Mouse (Mus musculus) MEL (cell line): Measurements from ENCODE around the gene Sv2a. TPM values are rescaled to one million over a fixed set of nuclear protein-coding genes. Genes with fewer than 3 reads are reported as not detected.
"Not testable (repeated sequence)": the region's sequence is repeated elsewhere in the genome, so short reads cannot be mapped to it uniquely, and the experiment has no call there.

Experiments used
- DNase-seq: peaks from one replicate; pipeline ENCODE4 v3.0.0; 2011; ENCODE audit warnings: low read depth, low spot score
- H3K27ac ChIP-seq: 2 replicates; pipeline ENCODE4 v1.5.1; 2012; ENCODE audit warnings: low read depth, mild to moderate bottlenecking, control low read depth, low read length, moderate library complexity; ENCODE audit not compliant: control insufficient read depth
- H3K27me3 ChIP-seq, 2 experiments: fragments of 150-350 bp in 1 of 2; sonication (generic) in 1 of 2; 2 replicates each; pipeline ENCODE4 v1.6.1; 2012; ENCODE audit warnings: low read length in 2 of 2, mild to moderate bottlenecking in 2 of 2, improper control_type of control experiment in 1 of 2, moderate library complexity in 1 of 2; ENCODE audit not compliant: insufficient read depth in 2 of 2, control insufficient read depth in 1 of 2
- H3K36me3 ChIP-seq, 2 experiments: 2 replicates each; pipeline ENCODE4 v1.6.1; 2012 to 2014; ENCODE audit warnings: low read length in 2 of 2, improper control_type of control experiment in 1 of 2, inconsistent platforms in 1 of 2, mild to moderate bottlenecking in 1 of 2; ENCODE audit not compliant: insufficient read depth in 2 of 2, control insufficient read depth in 1 of 2
- H3K4me1 ChIP-seq, 2 experiments: fragments of 150-350 bp in 1 of 2; sonication (generic) in 1 of 2; 2 replicates each; pipeline ENCODE4 v1.6.1; 2012; ENCODE audit warnings: low read length in 2 of 2, improper control_type of control experiment in 1 of 2, mild to moderate bottlenecking in 1 of 2; ENCODE audit not compliant: insufficient read depth in 2 of 2, control insufficient read depth in 1 of 2
- H3K4me3 ChIP-seq, 2 experiments: fragments of 150-350 bp in 1 of 2; sonication (generic) in 1 of 2; 2 replicates each; pipeline ENCODE4 v1.5.1; 2012; ENCODE audit warnings: low read depth in 2 of 2, low read length in 2 of 2, mild to moderate bottlenecking in 2 of 2, moderate library complexity in 2 of 2, control low read depth in 1 of 2, improper control_type of control experiment in 1 of 2; ENCODE audit not compliant: control insufficient read depth in 1 of 2, insufficient read depth in 1 of 2
- H3K79me2 ChIP-seq: 2 replicates; pipeline ENCODE4 v1.6.1; 2012; ENCODE audit warnings: mild to moderate bottlenecking, low read length, moderate library complexity; ENCODE audit not compliant: control insufficient read depth, poor library complexity, insufficient read depth
- H3K9ac ChIP-seq: 2 replicates; pipeline ENCODE4 v1.6.1; 2012; ENCODE audit warnings: low read depth, mild to moderate bottlenecking, control low read depth, low read length, moderate library complexity; ENCODE audit not compliant: control insufficient read depth, poor library complexity, severe bottlenecking
- H3K9me3 ChIP-seq: fragments of 150-350 bp; sonication (generic); replicated peaks from 2 replicates; pipeline ENCODE4 v1.6.1; 2012; ENCODE audit warnings: mild to moderate bottlenecking, low read length, improper control_type of control experiment, moderate library complexity; ENCODE audit not compliant: insufficient read depth
- BHLHE40 ChIP-seq: IDR thresholded peaks from 2 replicates; pipeline ENCODE4 v1.6.1; 2012; ENCODE audit warnings: low read depth, mild to moderate bottlenecking, inconsistent platforms, low read length, improper control_type of control experiment, borderline replicate concordance
- CHD1 ChIP-seq: IDR thresholded peaks from 2 replicates; pipeline ENCODE4 v1.6.1; 2012; ENCODE audit warnings: low read depth, mild to moderate bottlenecking, inconsistent platforms, low read length, improper control_type of control experiment
- ETS1 ChIP-seq: IDR thresholded peaks from 2 replicates; pipeline ENCODE4 v1.6.1; 2012; ENCODE audit warnings: low read depth, mild to moderate bottlenecking, inconsistent platforms, low read length, improper control_type of control experiment, moderate library complexity
- MAX ChIP-seq: IDR thresholded peaks from 2 replicates; pipeline ENCODE4 v1.6.1; 2011; ENCODE audit warnings: low read length, improper control_type of control experiment
- MAZ ChIP-seq: IDR thresholded peaks from 2 replicates; pipeline ENCODE4 v1.6.1; 2012; ENCODE audit warnings: low read depth, mild to moderate bottlenecking, inconsistent platforms, low read length, improper control_type of control experiment
- MEF2A ChIP-seq: IDR thresholded peaks from 2 replicates; pipeline ENCODE4 v1.6.1; 2014; ENCODE audit warnings: low read depth, mild to moderate bottlenecking, inconsistent platforms, low read length, improper control_type of control experiment; ENCODE audit not compliant: poor library complexity, insufficient replicate concordance, severe bottlenecking; ENCODE audit errors: extremely low read depth
- MXI1 ChIP-seq: IDR thresholded peaks from 2 replicates; pipeline ENCODE4 v1.6.1; 2011; ENCODE audit warnings: mild to moderate bottlenecking, low read depth, low read length, improper control_type of control experiment
- MYB ChIP-seq: IDR thresholded peaks from 2 replicates; pipeline ENCODE4 v1.6.1; 2011; ENCODE audit warnings: mild to moderate bottlenecking, low read depth, low read length, improper control_type of control experiment
- MYC ChIP-seq: IDR thresholded peaks from 2 replicates; pipeline ENCODE4 v1.6.1; 2011; ENCODE audit warnings: low read depth, mild to moderate bottlenecking, low read length, improper control_type of control experiment, moderate library complexity
- POLR2A ChIP-seq, 2 experiments: IDR thresholded peaks; 2 replicates each; pipeline ENCODE4 v1.6.1; 2011 to 2012; ENCODE audit warnings: low read length in 2 of 2, mild to moderate bottlenecking in 2 of 2, control low read depth in 1 of 2, improper control_type of control experiment in 1 of 2, low read depth in 1 of 2, moderate library complexity in 1 of 2; ENCODE audit not compliant: control insufficient read depth in 1 of 2, insufficient read depth in 1 of 2, poor library complexity in 1 of 2
- POLR2AphosphoS5 ChIP-seq: IDR thresholded peaks from 2 replicates; pipeline ENCODE4 v1.6.1; 2012; ENCODE audit warnings: low read depth, borderline replicate concordance, mild to moderate bottlenecking, inconsistent platforms, low read length, moderate library complexity, mixed read lengths
- RCOR1 ChIP-seq: IDR thresholded peaks from 2 replicates; pipeline ENCODE4 v1.6.1; 2012; ENCODE audit warnings: low read depth, mild to moderate bottlenecking, inconsistent platforms, low read length, improper control_type of control experiment
- SIN3A ChIP-seq: IDR thresholded peaks from 2 replicates; pipeline ENCODE4 v1.6.1; 2012; ENCODE audit warnings: low read length, improper control_type of control experiment, inconsistent platforms
- USF1 ChIP-seq: IDR thresholded peaks from 2 replicates; pipeline ENCODE4 v1.6.1; 2014; ENCODE audit warnings: low read depth, mild to moderate bottlenecking, inconsistent platforms, low read length, improper control_type of control experiment, moderate library complexity
- USF2 ChIP-seq, 2 experiments: IDR thresholded peaks; 2 replicates each; pipeline ENCODE4 v1.6.1; 2011 to 2012; ENCODE audit warnings: improper control_type of control experiment in 2 of 2, low read length in 2 of 2, borderline replicate concordance in 1 of 2, inconsistent platforms in 1 of 2, low read depth in 1 of 2, mild to moderate bottlenecking in 1 of 2; ENCODE audit not compliant: insufficient read depth in 1 of 2
- ZMIZ1 ChIP-seq: IDR thresholded peaks from 2 replicates; pipeline ENCODE4 v1.6.1; 2012; ENCODE audit warnings: low read depth, mild to moderate bottlenecking, inconsistent platforms, low read length, improper control_type of control experiment, moderate library complexity
- polyA plus RNA-seq, 2 experiments: library from polyadenylated mRNA; stranded (reverse) in 1 of 2; unstranded in 1 of 2; fragments of >175 nt in 1 of 2; fragments of >200 nt in 1 of 2; gene quantifications; 2 replicates each; pipeline versions ENCODE4 v1.2.1 to v1.2.4; 2012; ENCODE audit warnings: low replicate concordance in 2 of 2, low read depth in 1 of 2; ENCODE audit not compliant: insufficient read length in 2 of 2, insufficient read depth in 1 of 2, missing spikeins in 1 of 2
- total RNA-seq: library from RNA; depleted of rRNA; stranded (reverse); fragments of 300-350 nt; gene quantifications from 2 replicates; pipeline ENCODE4 v1.2.3, GENCODE M21; 2012

Sv2a gene
- total and polyA plus RNA-seq, 3 experiments = 0.77 to 3.3 TPM; not detected in 1

DNA sequence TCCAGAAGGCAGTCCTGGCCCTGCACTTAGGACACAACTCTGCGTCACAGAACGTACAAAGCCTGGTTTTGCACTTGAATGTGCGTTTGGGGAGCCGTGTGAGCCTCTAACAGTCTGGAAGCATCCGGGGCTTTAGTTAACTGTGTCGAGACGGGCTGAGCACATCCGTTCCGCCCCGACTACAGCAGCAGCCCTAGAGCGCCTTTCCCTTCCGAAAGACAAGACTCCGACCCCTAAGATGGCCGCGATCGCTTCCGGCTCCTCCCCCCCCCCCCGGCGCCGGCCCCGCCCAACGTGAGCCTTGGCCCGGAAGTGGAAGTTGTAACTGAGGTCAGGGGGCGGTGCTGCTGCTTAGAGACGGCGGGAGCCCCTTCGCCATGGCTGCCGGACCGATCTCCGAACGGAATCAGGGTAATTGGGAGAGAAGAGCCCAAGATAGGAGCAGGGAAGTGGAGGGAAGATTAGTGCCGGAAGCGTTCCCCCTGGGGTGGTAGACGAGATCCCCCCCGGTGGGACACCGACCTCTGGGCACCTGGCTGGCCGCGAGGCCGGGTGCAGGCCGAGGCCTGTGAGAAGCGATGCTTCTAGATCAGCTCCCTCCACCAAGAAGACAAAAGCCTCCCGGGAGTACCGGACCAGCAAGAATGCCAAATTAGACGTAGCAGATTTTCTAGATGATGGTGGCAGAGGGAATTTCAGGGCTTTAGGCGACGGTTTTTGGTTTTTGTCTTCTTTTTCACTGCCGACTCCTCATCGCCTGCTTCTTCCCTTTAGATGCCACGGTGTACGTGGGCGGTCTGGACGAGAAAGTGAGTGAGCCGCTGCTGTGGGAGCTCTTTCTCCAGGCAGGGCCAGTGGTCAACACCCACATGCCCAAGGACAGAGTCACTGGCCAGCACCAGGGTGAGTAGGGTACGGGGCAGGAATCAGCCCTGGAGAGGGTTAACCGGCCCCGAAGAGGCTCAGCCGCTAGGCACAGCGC, 8.5 kb upstream of the Sv2a start, which contains the start of gene Sf3b4 (continued):
- TF ChIP-seq RCOR1 = 0 out of 2 replicates have a peak, but pooled peaks have one; percentile 24
- peak; percentile 100 for TF ChIP-seq MAZ
- TF ChIP-seq MYB = no peak
- TF ChIP-seq MYC = peak; percentile 89
- peak; percentile 37; the same call in 1 of the 2 replicates for TF ChIP-seq USF1

DNA sequence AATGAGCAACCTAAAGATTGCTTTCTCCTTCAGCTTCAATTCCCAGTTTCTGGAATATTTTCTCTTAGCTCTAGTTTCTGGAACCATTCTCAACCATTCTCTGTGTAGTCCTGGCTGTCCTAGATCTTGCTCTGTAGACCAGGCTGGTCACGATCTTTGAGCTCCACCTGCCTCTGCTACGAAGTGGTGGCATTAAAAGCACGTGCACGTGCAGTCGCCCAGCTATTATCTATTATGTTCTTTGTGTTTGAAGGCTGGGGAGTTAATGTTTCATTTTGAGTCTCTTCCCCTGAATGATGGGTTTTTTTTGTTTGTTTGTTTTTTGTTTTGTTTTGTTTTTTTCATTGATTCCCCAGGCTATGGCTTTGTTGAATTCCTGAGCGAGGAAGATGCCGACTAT, 7.8 kb upstream of the Sv2a start:
- Histone ChIP-seq H3K27me3 (no peaks in the 10 kb centered on the region), H3K4me1 (peaks cover 8 to 35% of the 10 kb centered on the region in 2 experiments), H3K36me3 (peaks cover 24 to 40% of the 10 kb centered on the region in 2 experiments), H3K4me3 (peak overlapping the region; percentile 75 to 77), H3K9me3 (no peaks in the 10 kb centered on the region), H3K27ac (peak overlapping the region; percentile 80), H3K9ac (peak overlapping the region; percentile 93), H3K79me2 (peaks cover 43% of the 10 kb centered on the region)
- DNase-seq = peak; percentile 55
- no peak for TF ChIP-seq USF2 (IDR thresholded peaks at IDR 0.05; ENCODE audit: borderline replicate concordance in 1 of 2, insufficient read depth in 1 of 2, low read depth in 1 of 2, low read length in 2 of 2)
- no peak for TF ChIP-seq MEF2A
- TF ChIP-seq ETS1 = 0 out of 2 replicates have a peak, but pooled peaks have one; percentile 26
- 0 out of 2 replicates have a peak, but pooled peaks have one; percentile 9 for TF ChIP-seq CHD1
- TF ChIP-seq SIN3A = no peak
- peak; percentile 96 for TF ChIP-seq MAX
- TF ChIP-seq USF1 = peak; percentile 30; the same call in 1 of the 2 replicates
- TF ChIP-seq ZMIZ1 = no peak
- TF ChIP-seq MAZ = no peak
- TF ChIP-seq MYC = peak; percentile 94
- no peak for TF ChIP-seq POLR2AphosphoS5
- peak; percentile 93 for TF ChIP-seq BHLHE40
- TF ChIP-seq MXI1 = peak; percentile 95

DNA sequence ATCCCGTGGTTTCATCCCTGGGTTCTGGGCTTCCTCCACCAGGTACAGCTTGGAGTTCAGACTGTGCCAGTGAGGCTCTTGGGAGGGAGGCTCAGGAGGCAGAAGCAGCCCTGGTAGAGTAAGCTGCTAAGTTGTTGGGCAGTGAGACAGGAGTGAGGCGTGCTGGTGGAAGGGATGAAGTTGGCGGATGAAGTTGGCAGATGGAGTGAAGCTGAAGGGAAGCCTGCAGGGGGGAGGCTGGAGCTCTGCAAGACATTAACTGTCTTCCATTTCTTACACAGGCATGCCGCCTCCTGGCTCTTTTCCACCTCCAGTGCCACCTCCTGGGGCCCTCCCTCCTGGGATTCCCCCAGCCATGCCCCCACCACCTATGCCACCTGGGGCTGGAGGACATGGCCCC, 6.9 kb upstream of the Sv2a start:
- DNase-seq = peak; percentile 34
- Histone ChIP-seq H3K36me3 (peaks cover 24 to 40% of the 10 kb centered on the region in 2 experiments), H3K79me2 (peaks cover 43% of the 10 kb centered on the region), H3K9ac (peak overlapping the region; percentile 46), H3K4me1 (peaks cover 8 to 35% of the 10 kb centered on the region in 2 experiments)
- 0 out of 4 replicates have a peak, but pooled peaks of 1 of the 2 experiments have one; percentile 36 for TF ChIP-seq POLR2A (IDR thresholded peaks at IDR 0.05; ENCODE audit: control insufficient read depth in 1 of 2, insufficient read depth in 1 of 2, low read depth in 1 of 2, low read length in 2 of 2, poor library complexity in 1 of 2)
- H3K27ac ChIP-seq, H3K27me3 ChIP-seq, H3K4me3 ChIP-seq, H3K9me3 ChIP-seq: not testable (repeated sequence)
